Mouse (Mus musculus) bone marrow macrophage, adult 2 months (primary cell): ENCODE data around the gene Sctr.

Experiments used
- CTCF ChIP-seq: IDR thresholded peaks from 2 replicates; pipeline ENCODE4 v1.5.1; 2012; ENCODE audit warnings: low read depth, mild to moderate bottlenecking, low read length, moderate library complexity
- POLR2A ChIP-seq: IDR thresholded peaks from 2 replicates; pipeline ENCODE4 v1.6.1; 2012; ENCODE audit warnings: mild to moderate bottlenecking, low read depth, low read length, borderline replicate concordance

DNA sequence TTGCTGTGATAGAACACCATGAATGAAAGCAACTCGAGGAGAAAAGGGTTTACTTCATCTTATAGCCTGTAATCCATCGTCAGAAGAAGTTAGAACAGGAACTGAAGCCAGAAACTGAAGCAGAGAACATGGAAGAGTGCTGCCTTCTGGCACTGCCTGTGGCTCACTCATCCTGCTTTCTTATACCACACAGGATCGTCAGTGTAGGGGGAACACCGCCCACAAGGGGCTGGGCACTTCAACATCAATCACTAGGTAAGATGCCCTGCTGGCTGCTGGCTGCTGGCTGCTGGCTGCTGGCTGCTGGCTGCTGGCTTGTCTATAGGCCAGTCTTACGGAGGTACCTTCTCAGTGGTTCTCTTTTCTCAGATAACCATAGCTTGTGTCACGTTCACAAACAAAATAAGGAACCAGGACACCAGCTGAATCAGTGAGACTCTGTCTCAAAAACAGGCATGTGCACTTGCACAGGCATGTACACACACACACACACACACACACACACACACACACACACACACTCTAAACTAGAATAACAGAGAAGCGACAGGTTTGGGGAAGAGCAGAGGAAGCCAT is 13.7 kb downstream of the Sctr start:
- TF ChIP-seq POLR2A (no peak), CTCF (no peak)
